Mouse (Mus musculus): ENCODE measurements at regions not wholly inside any gene's neighbourhood (a gene's known extent, or its start where the extent isn't known, plus 50 kb on each side); places are given as distances from the start of the nearest gene placed in this dataset.
A peak's percentile ranks its signal among the peaks of the same experiment; 100 is the strongest.

- peak; percentile 75 for TF ChIP-seq CTCF (conservative IDR thresholded peaks at IDR 0.05; ENCODE audit: low read length)
- TF ChIP-seq POU5F1 (IDR thresholded peaks at IDR 0.05; ENCODE audit: borderline replicate concordance, low read length): no peak
- TF ChIP-seq NANOG (IDR thresholded peaks at IDR 0.05; ENCODE audit: borderline replicate concordance, low read length): no peak
Measured at GRCm38 (mm10) chr6:116767738-116768522, 51.2 kb upstream of the Tmem72 start.

All from E14TG2a.4 (cell line).